Mouse (Mus musculus): ENCODE results near the gene 1700113H08Rik.

1700113H08Rik gene

GRCm38 (mm10) chr10:87059447-87059846 lies 1.6 kb downstream of the 1700113H08Rik start:
- ATAC-seq (ENCODE audit: low TSS enrichment): no peak

GRCm38 (mm10) chr10:87084236-87084635 lies 26.4 kb downstream of the 1700113H08Rik start:
- ATAC-seq (ENCODE audit: low TSS enrichment): peak; percentile 98

GRCm38 (mm10) chr10:87087646-87088045 lies 29.8 kb downstream of the 1700113H08Rik start:
- ATAC-seq (ENCODE audit: low TSS enrichment): no peak

GRCm38 (mm10) chr10:87094249-87094648 lies 36.4 kb downstream of the 1700113H08Rik start:
- peak; percentile 99 for ATAC-seq (ENCODE audit: low TSS enrichment)

- no peak for ATAC-seq (ENCODE audit: low TSS enrichment)
Observed at GRCm38 (mm10) chr10:87098722-87099121, 40.9 kb downstream of the 1700113H08Rik start.

GRCm38 (mm10) chr10:87100668-87101067 lies 42.8 kb downstream of the 1700113H08Rik start:
- ATAC-seq (ENCODE audit: low TSS enrichment): no peak

- ATAC-seq (ENCODE audit: low TSS enrichment): no peak
Observed at GRCm38 (mm10) chr10:87101265-87101950, 43.6 kb downstream of the 1700113H08Rik start.

GRCm38 (mm10) chr10:87101951-87102320 lies 44.1 kb downstream of the 1700113H08Rik start:
- no peak for ATAC-seq (ENCODE audit: low TSS enrichment)

- ATAC-seq (ENCODE audit: low TSS enrichment): no peak
Observed at GRCm38 (mm10) chr10:87102455-87102854, 44.6 kb downstream of the 1700113H08Rik start.

- no peak for ATAC-seq (ENCODE audit: low TSS enrichment)
Observed at GRCm38 (mm10) chr10:87103286-87103685, 45.4 kb downstream of the 1700113H08Rik start.

GRCm38 (mm10) chr10:87107565-87108297 lies 49.9 kb downstream of the 1700113H08Rik start:
- peak; percentile 74 for ATAC-seq (ENCODE audit: low TSS enrichment)

- 0 out of 2 replicates have a peak, but pooled peaks have one; percentile 22 for ATAC-seq (ENCODE audit: low TSS enrichment)
Observed at GRCm38 (mm10) chr10:87108333-87108732, 50.5 kb downstream of the 1700113H08Rik start.

- ATAC-seq (ENCODE audit: low TSS enrichment): peak; percentile 58
Observed at GRCm38 (mm10) chr10:87109038-87109771, 51.4 kb downstream of the 1700113H08Rik start.

- ATAC-seq (ENCODE audit: low TSS enrichment): no peak
Observed at GRCm38 (mm10) chr10:87110909-87111308, 53.1 kb downstream of the 1700113H08Rik start.

GRCm38 (mm10) chr10:87125094-87125493 lies 67.2 kb downstream of the 1700113H08Rik start:
- peak; percentile 90 for ATAC-seq (ENCODE audit: low TSS enrichment)

GRCm38 (mm10) chr10:87126186-87126824 lies 68.5 kb downstream of the 1700113H08Rik start:
- no peak for ATAC-seq (ENCODE audit: low TSS enrichment)

- no peak for ATAC-seq (ENCODE audit: low TSS enrichment)
Observed at GRCm38 (mm10) chr10:87151050-87151449, 93.2 kb downstream of the 1700113H08Rik start.

GRCm38 (mm10) chr10:87153731-87154505 lies 96.1 kb downstream of the 1700113H08Rik start:
- ATAC-seq (ENCODE audit: low TSS enrichment): no peak

GRCm38 (mm10) chr10:87159781-87160180 lies 101.9 kb downstream of the 1700113H08Rik start:
- peak; percentile 89 for ATAC-seq (ENCODE audit: low TSS enrichment)

- no peak for ATAC-seq (ENCODE audit: low TSS enrichment)
Observed at GRCm38 (mm10) chr10:87196123-87196756, 138.4 kb downstream of the 1700113H08Rik start.

GRCm38 (mm10) chr10:87198720-87199119 lies 140.9 kb downstream of the 1700113H08Rik start:
- ATAC-seq (ENCODE audit: low TSS enrichment): no peak
